Mouse (Mus musculus) erythroblast, embryonic 14.5 days (primary cell): Measurements from ENCODE around the gene Papola.

ENCODE experiments used
- GATA1 ChIP-seq: IDR thresholded peaks from 2 replicates; pipeline ENCODE4 v1.6.1; 2012; ENCODE audit warnings: low read length, inconsistent platforms, mixed read lengths
- TAL1 ChIP-seq: IDR thresholded peaks from 3 replicates; pipeline ENCODE4 v1.6.1; 2012; ENCODE audit warnings: low read length, inconsistent platforms, mixed read lengths

DNA sequence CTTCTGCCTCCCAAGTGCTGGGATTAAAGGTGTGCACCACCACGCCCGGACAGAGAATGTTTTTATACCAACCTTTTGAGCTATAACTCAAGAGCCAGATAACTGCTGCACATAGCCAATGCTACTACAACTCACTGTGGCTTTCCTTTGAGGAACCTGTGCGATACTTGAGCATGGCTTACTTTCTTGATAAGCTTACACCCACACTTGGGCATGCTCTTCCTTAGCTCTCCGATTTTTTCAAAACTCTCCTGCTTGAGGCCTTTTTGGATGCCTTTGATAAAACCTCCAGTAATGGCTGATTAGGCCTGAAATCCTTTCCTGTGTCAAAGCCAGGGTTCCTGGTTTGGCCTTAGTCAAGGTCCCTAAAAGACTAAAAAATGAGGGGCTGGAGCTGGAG, 6.8 kb upstream of the Papola start:
- TF ChIP-seq TAL1: no peak
- no peak for TF ChIP-seq GATA1
